Mouse (Mus musculus): ENCODE data around the gene Isx.

DNA sequence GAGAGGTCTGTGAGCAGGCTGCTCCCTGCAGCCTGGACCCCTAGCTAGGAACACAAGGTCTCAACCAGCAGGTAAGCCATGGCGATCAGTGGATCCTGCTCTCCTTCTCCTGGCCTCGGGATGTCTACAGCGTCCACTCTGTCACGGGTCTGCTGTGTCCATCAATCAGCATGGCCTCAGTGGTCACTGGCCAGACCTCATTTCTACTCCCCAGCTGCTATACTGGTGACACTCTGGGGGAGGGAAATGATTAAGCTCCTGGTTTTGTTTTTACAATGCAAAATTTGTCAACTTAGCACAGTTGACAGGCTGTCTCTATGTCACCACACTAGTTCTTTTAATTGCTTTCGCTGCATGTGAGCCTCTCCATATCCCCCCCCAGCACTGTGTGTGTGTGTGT, 41.7 kb upstream of the Isx start:
- TF ChIP-seq CTCF (IDR thresholded peaks at IDR 0.05; ENCODE audit: borderline replicate concordance, control insufficient read depth, extremely low read depth, insufficient read depth, low read length, poor library complexity), result no peak
- TF ChIP-seq POLR2A (IDR thresholded peaks at IDR 0.05; ENCODE audit: control insufficient read depth, extremely low read depth, insufficient read depth, low read length, poor library complexity), result no peak

Measured in thymus, adult 2 months (tissue).